Mouse (Mus musculus): ENCODE data around the gene Tex44. TPM values are rescaled to one million over a fixed set of nuclear protein-coding genes. Genes with fewer than 3 reads are reported as not detected.
A peak's percentile ranks its signal among the peaks of the same experiment; 100 is the strongest.

Gene Tex44
- total RNA-seq, 2 experiments from 2014 or later, result not detected

DNA sequence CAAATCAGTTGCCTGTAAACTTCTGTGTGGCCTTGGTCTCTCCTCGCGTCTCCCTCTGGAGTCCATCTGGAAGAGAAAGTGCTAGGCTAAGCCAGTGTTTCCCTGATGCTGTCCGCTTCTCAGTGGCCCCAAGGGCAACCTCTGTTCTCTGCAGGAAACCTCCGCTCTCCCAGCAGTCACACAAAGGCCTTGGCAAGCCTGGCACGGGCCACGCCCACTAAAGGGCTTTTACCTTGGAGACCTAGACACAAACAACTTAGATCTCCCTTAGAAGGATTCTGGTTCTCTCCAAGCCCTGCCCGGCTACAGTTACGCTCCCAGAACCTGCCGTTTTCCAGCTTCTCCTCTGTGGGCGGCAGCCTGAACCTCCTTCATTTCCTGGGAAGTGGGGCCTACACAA lies 5.1 kb upstream of the Tex44 start:
- DNase-seq (ENCODE audit: low spot score in 2 of 2), result peak in 1 of 2 experiments; percentile 56

DNA sequence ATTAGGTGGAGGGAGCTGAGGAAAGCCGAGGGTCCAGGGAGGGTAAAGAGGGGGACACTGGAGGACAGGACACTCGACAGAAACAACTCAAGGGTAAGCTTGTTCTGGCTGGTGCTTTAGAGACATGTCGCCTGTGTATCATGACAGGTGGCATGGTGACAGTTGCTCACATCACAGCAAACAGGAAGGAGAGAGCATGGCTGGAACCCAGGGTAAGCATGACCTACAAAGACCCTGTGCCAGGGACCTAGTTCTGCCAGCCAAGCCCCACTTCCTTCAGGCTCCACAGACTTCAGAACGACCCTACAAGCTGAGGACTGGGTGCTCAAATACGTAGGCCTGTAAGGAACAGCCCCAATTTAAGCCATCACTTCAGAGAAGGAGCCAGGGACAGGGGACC lies 2.2 kb upstream of the Tex44 start:
- DNase-seq (ENCODE audit: low spot score in 2 of 2), result no peak

DNA sequence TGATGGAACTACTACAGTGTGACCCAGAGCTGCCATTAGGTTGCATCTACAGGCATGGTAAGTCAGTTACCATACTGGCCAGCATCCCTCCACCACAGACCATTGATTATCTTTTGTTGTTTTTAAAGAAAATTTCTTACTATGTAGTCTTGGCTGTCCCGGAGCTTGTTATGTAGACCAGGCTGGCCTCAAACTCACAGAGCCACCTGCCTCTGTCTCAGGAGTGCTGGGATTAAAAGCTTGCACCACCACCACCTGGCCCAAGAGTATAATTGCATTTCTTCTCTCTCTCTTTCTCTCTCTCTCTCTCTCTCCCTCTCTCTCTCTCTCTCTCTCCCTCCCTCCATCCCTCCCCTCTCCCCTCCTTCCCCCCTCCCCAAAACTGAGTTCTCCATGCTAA lies 1.8 kb upstream of the Tex44 start:
- no peak for DNase-seq (ENCODE audit: low spot score in 2 of 2)

DNA sequence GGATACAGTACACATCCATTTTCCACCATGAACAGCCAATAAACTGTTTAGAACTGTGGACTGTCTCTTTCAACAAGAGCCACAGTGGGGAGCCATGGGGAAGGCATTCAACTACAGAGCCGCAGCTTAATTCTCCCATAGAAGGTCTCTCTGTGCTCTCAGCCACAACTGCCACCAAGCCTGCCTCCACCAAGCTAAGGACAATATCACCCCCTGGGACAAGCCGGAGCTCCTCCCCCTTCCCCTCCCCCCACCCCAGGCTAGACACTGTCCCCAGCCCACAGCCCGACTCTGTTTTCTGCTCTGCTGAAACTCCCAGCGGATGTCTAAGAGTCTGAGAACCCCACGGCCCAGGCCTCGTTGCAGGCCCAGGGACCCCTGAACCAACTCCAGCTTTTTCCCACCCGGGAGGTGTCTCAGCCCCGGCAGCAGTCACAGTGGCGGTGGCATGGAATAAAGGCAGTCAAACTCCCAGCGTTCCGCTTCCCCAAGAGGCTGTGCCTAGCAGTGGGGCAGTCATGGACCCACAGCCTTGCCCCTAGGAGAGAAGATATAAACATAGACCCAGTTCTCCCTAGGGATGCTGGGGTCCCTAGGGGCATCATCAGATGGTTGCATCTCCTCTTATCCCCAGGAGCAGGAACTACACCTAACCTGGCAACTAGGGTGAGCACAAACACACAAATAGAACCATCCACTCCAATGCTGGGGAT lies 1.1 kb upstream of the Tex44 start:
- DNase-seq (ENCODE audit: low spot score in 2 of 2), result no peak

DNA sequence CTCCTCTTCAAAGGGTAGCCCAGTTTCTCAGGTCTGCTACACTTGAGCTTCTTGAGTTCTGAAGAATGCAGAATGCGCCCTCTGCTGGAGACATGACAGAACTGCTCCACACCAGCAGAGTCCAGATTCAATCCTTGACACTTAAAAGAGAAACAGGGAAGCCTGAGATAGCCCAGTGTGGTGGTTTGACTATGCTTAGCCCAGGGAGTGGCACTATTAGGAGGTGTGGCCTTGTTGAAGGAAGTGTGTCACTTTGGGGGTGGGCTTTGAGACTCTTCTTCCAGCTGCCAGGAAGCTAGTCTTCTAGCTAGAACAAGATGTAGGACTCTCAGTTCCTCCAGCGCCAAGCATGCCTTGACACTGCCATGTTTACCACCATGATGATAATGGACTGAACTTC lies 3.9 kb downstream of the Tex44 start:
- DNase-seq (ENCODE audit: low spot score in 2 of 2), result no peak

DNA sequence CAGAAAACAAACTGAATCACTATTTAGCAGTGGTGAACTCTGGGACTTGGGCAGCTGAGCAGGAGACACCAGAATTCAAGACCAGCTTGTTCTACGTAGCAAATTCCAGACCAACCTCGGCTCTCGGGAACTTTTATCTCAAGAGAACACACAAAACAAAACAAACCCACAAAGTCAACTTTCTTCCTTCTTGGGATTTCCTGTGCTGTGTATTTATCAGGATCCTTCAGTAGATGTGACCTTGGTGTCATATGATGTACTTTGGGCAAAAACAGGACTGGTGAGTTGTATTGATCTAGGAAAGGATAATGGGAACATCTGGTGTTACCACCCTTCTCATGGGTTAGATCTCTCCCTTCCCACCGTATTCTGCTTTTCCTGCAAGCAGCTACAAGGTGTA lies 6.6 kb downstream of the Tex44 start:
- no peak for DNase-seq (ENCODE audit: low spot score in 2 of 2)

DNA sequence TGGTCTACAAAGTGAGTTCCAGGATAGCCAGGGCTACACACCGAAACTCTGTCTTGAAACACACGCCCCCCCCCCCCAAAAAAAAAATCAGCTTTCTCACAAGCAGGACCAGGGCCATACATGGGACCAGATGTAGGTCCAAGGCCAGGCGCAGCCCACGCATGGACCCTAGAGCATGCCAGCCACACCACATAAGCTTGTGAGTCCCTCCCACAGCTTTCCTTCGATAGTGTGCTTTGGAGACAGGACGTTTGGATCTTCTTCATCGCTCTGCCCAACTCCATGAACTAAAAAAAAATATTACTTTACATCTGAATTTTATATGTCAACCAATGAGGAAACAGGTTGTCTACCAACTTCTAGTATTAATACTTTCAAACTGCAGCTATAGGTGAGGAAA lies 7.2 kb downstream of the Tex44 start:
- DNase-seq (ENCODE audit: low spot score in 2 of 2), result no peak

DNA sequence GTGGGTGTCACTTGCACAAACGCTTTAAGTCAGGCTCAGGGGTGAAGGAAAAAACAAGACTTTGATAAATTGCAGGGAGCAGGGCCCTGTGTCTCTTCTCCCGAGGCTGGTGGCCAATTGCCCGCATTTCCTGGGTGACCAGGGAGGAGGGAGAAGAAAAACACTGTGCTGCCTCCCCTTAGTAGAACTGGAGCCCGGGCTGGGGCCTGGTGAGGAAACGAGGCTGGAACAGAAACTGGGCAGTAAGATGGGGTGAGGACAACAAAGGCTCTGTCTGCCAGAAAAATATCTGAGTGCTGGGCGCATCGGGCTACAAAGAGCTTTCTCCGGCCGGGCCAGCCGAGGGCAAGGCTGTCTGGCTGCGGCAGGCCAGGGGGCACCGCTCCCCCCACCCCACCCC lies 7.9 kb downstream of the Tex44 start:
- DNase-seq (ENCODE audit: low spot score in 2 of 2), result peak in 1 of 2 experiments; percentile 49

DNA sequence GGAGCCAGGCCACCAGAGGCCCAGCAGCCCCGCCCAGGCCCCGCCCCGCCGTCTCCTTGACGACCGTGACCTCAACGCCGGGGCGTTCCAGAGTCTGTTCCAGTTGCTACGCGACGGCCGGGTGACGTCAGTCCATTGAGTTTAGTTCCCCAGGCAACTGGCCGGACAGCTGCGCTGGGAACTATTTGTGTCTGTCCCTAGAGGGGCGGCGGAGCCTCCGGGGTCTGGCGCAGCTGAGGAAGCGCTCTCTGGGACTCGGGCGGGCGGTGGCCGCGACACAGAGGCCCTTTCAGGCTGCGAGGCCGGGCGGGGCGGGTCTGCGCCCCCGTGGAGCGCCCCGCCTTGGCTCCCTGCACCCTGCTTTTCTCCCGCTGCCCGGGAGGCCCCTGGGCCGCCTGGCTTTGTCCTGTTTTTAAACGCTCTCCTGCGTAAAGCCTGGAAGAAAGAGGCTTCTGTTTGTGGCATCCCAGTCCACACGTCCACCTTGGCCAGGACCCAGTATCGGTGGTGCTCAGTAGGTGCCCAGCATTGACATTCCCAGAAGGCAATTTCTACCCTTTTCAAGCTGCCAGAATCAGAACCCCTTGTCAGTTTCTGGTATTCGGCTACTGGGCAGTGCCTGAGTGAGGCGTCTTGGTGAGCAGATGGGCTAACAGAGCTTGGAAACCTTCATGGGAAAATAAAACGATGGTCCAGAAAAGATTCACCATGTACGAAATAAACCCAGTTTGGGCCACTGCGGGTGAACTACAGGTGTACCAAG lies 8.5 kb downstream of the Tex44 start:
- DNase-seq (ENCODE audit: low spot score in 2 of 2), result peak; percentile 92 to 98

DNA sequence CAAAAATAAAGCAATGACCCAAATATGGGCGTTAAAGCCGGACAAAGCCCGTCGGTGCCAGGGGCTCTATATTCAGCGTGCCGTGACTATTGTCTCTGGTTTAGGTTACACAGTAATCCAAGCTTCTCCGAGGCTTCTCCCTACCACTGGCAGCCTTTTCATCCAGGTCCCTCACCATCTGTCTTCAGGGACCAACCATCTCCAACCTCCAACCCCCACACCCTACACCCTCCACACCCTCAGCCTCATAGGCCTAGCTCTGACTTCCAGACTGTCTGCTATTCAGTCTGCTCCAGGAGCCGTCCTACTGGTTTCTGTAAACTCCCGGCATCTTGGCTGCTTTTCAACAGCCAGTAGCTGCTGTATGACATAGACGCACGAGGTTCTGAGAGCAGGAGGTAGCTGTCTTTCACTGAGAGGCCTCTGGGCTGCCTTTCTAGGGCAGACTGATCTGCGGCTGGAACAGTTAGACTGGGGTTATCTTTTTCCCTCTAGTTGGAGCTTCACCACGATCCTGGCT lies 9.2 kb downstream of the Tex44 start:
- DNase-seq (ENCODE audit: low spot score in 2 of 2), result no peak

DNA sequence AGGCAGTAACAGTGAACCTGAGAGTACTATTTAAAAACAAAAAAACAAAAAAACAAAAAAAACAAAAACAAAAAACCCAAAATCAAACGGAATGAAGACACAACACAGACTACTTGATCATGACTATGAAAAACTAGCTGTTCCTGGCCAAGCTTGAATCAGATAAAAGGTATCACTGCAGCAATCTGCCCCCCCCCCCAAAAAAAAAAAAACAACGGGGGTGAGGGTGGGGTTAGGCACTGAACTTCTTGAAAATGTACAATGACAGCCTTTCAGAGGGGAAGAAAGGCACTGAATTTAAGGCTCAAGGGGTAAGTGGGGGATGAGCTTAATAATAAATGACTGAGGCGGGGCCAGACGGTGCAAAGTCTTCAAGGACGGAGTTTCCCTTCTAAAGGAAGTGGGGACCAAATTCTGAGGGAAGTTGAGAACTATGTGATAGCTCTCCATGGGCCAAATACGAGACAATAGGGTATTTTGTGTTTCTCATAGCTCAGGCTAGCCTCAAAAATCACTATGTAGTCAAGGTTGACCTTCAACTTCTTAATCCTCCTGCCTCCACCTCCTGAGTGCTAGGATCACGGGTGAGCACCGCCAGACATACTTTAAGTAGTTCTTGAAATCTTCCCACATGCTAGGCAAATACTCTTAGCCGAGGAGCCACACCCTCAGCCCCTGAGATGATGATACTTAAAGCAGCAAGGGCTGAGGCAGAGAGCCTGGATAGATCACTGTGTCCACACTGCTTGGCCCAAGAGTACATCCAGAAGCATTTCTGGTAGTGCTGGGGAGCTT lies 11.3 kb downstream of the Tex44 start:
- no peak for DNase-seq (ENCODE audit: low spot score in 2 of 2)

DNA sequence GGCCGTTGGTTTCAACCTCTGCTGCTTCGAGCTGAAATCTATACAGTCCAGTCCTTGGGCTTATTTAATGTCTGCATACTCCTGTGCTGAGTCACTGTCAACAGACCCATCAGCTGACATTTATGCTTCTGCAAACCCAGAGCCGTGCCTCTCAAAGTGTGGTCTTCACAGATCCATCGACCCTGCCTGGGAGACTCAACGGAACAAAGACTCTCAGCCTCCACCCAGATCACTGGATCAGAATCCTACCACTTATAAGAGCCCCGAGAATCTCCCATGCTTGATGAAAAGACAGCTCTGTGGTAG lies 11.8 kb downstream of the Tex44 start:
- no peak for DNase-seq (ENCODE audit: low spot score in 2 of 2)

DNA sequence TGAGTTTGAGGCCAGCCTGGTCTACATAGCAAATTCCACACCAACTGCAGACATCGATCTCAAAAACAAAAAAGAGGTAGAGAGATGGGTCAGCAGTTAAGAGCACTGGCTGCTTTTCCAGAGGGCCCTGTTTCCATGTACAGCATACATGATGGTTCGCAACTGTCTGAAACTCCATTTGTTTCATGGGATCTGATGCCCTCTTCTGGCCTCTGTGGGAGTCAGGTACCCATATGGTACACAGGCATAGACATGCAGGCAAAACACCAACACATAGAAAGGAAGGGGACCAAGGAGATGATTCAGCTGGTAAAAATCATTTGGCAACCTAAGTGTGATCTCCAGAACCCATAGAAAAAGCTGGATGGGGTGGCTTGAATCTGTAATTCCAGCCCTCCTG lies 12.4 kb downstream of the Tex44 start:
- DNase-seq (ENCODE audit: low spot score in 2 of 2), result no peak

DNA sequence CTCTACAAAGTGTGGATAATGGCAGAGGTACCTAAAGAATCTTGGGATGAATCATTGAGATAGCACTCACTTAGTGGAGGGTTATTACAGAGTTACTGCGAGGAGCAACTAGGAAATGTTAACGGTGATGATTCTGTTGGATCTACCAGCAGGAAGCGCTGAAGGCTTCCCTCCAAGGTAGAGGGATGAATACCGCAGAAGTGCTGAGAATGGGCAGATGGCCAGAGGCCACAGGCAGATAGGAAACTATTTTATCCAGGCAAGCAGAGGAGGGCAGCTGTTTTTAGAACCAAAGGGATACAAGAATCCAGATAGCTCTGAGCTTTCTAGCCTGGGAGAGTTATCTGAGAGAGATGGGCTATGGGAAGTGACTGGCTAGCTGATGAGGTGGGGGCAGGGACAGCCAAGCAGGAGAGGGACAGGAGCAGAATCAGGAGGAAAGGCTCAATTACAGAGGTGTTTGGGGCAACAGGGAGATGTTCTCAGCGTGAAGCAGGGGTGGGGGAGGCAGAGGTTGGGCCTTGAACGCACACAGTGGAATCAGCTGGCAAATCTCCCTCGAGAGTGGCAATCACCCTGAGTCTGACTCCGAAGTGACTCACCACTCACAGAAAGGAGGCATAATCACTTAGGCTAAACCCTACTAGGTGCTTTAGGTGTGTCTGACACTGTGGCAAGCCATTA lies 13.5 kb downstream of the Tex44 start:
- no peak for DNase-seq (ENCODE audit: low spot score in 2 of 2)

DNA sequence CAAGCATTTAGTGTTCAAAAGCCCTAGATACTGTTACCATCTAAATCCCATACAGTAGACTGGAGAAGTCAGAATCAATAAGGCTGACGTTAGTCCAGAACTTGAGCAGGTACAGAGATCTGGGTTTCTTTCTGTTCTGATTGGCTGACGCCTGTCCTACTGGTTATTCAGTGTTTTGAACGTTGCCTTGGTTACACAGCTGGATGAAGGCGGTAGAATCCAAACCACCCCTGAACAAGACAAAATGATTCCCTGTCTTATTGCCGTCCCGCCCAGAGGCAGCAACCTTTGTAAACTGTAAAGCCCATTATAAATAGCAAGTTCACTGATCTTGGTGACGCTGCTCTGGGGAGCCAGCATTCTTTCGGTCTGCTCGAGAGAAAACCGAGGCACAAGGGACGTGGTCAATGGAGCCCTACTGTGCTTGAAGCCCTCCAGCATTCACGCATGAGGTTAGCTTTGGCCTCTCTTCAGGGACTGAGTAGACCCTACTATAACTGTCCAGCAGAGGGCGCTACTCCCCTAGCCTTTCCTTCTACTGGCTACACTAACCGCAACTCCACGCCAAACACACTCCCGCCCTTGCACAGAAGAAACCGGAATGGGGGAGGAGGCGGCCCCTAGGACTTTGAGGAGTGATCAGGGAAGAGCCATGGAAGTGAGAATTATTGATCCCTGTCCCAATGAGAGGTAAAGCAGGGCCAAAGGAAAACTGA lies 14.2 kb downstream of the Tex44 start:
- DNase-seq (ENCODE audit: low spot score in 2 of 2), result peak; percentile 77 to 86

DNA sequence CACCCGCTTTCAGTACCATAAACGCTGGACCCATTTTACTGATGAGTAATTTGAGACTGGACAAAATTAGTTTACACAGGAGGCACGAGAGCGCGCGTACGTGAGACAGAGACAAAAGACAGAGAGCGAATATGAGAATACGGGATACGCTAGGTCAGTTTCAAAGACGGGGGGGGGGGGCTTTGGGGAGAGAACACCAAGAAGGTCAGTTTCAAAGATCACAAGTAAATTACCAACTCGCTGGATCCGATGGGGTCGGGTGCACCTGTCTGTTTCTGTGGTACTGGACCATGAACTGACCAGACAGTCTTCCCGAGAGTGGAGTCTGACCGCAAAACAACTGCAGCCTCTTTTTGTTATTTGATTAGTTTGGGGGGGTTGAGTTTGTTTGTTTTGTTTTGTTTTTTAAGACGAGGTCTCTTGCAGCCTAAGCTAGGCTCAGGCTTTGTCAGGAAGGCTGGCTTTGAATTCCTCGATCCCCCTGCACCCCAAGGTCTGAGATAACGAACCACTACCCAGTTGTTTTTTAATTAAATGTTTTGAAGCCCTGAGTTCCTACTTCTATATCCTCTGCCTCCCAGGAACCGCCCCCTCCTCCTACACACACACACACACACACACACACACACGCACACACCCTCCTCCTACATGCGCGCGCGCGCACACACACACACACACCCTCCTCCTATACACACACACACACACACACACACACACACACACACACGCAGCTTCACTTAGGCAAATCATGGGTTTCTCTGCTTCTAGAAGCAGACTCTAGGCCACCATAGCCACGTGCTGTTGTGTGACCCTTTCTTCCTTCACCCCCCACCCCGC lies 15.0 kb downstream of the Tex44 start:
- DNase-seq (ENCODE audit: low spot score in 2 of 2), result no peak

DNA sequence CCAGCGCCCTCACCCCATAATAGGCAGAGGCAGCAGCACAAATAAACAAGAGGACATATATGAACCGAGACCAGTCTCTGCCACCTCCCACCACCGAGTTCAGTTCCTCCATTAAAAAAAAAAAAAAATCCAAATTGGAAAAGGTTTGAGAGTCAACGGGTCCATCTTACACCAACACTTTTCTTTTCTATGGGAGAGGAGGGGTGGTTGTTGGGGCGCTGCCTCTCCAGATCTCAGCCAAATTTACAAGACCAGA lies 15.5 kb downstream of the Tex44 start:
- no peak for DNase-seq (ENCODE audit: low spot score in 2 of 2)

DNA sequence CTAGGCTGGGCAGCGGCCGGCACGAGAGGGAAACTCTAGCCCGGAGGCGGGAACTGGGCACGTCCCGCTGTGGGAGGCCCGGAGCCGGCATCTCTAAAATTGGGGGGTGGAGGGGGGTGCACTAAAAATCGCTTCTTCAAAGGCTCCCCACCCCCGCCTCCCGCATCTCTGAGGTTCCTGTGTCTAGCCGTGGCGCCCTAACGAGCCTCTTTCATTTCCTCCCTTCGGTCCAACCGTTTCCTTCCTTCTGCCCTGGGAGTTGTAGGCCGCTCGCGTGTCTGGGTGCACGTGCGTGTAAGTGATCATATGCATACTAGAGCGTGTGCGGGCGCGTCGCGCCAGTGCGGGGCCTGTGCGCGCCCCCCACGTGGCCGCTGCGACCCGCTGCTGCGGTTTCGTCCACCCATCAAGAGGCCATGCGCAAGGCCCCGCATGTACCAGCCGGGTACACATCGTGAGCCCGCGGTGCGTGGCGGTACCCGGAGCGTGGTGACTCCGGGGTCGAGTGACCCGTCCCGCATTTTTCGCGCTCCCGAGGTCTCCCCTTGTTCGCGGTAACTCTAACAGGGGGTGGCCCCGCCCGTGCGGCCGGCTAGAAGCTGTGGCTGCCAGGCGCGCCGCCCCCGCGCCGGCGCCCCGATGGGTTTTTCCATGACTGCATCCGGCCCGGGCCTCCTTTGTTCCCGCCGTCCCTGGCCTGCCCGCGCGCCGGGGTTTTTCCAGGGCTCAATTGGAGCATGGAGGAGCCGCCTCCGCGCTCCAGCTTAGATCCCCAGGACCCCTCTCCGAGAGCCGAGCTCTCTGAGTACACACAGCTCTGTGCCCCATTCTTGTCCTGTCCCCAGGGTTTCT lies 16.1 kb downstream of the Tex44 start:
- DNase-seq (ENCODE audit: low spot score in 2 of 2), result peak; percentile 77 to 78

DNA sequence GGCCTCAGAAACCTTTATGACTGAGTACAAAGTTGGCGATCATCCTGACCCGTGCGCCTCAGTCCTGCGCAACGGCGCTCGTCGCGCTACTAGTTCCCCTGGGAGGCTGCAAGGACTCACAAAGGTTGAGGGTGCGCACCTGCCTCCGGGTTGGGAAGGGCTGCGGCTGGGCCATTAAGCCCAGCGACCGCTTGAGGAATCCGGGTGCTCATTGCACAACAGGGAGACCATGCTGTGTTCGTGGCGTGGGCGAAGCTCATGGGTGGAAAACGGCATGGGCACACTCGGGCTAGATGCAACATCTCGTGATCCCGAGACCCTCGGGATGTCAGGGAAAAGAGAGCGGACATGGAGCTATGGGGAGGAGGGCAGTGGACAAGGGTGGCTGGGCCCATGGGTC lies 16.7 kb downstream of the Tex44 start:
- no peak for DNase-seq (ENCODE audit: low spot score in 2 of 2)

All from adrenal gland, postnatal 4 days (tissue).